Mouse (Mus musculus) cerebellum, postnatal 25 days (tissue): Measurements from ENCODE around the gene Ankrd45.
"Not testable (repeated sequence)": the region's sequence is repeated elsewhere in the genome, so short reads cannot be mapped to it uniquely, and the experiment has no call there.

ENCODE experiments used
- DNase-seq, 2 experiments: peaks; one replicate each; pipeline ENCODE4 v3.0.0; 2021; ENCODE audit warnings: mixed read lengths in 2 of 2

Gene Ankrd45

DNA sequence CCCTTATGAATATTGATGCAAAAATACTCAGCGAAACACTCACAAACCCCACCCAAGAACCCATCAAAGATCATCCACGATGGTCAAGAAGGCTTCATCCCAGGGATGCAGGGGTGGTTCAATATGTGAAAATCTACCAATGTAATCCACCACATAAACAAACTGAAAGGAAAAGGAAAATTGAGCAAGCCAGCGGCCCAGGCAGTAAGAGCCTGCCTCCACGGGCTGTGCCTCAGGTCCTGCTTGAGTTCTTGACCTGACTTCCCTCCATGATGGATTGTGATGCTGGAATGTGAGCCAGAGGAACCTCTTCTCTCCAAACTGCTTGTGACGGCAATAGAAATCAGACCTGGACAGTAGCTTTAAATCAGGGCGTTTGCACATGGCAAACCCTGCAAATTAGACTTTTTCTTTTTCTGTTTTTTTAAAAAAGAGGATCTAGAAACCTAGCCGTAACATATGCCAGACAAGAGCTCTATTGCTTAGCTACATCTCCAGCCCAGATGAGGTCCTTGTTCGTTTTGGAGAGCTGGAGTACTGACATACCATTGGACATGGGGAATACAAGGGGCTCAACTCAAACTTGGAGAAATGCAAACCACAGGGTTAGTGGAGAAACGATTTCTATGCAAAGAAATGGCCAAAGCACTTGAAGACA, 47.9 kb downstream of the Ankrd45 start:
- DNase-seq: no peak

GRCm38 (mm10) chr1:161195541-161196351, 53.3 kb downstream of the Ankrd45 start:
- DNase-seq: peak; percentile 79 to 86

- DNase-seq: not testable (repeated sequence)
These were observed 53.9 kb downstream of the Ankrd45 start for GRCm38 (mm10) chr1:161196364-161196763.

DNA sequence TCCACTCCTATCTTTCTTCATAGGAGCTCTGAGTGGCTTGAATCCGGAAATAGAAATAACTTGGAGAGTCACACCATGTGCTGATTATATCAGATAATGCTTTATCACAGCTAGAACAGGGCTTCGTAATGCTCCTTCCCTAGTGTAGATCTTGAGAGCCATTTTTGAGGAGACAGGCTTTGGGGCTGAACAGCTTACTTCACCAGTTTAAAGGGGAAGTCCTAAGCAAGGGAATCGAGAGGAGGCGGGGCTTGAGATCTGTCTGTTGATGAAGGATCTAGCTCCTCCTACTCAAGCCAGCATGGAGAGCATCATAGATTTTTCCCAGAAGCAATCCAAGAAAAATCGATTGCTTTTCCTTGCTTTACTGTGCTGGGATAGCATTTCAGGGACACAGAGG, 57.4 kb downstream of the Ankrd45 start:
- no peak for DNase-seq

DNA sequence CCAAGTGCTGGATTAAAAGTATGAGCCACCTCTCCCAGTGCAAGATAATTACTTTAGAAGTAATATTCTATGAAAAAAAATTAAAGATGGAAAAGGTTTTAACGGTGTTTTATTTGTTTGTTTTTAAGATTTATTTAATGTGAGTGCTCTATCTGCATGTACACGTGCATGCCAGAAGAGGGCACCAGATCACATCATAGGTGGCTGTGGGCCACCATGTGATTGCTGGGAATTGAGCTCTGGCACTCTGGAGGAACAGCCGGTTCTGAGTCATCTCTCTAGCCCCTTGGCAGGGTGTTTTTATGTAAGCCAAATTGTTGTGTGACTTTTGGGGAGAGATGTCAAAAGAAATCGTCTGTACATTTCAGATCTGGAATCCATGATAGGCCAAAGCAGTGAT, 72.0 kb downstream of the Ankrd45 start:
- peak in 1 of 2 experiments; percentile 20 for DNase-seq

DNA sequence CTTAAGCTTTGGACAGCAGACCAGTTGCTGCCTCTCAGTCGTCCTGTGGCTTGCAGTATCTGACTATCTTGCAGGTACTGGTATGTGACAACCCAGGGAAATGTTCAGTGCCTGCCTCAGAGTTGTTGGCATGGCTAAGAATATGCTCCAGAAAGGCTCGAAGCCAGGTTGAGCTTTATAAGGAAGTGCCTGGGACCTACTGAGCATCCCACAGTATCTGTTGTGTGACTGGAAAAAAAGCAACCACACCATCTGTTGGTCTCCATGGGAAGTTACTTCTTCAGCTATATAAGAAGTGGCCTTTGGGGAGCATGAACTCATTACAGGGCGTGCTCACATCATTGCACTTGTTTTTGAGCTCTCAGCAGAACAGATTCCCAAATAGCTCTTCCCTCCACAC, 77.3 kb downstream of the Ankrd45 start:
- peak; percentile 14 to 37 for DNase-seq
